Mouse (Mus musculus) left cerebral cortex, adult 18-20 months (tissue): ENCODE measurements around the gene Bcl11a. TPM values are rescaled to one million over a fixed set of nuclear protein-coding genes. Genes with fewer than 3 reads are reported as not detected.

Source experiments
- DNase-seq, 2 experiments: peaks; one replicate each; pipeline ENCODE4 v3.0.0; 2021 to 2022; ENCODE audit warnings: low spot score in 2 of 2, mixed read lengths in 1 of 2
- total RNA-seq, 2 experiments: library from RNA; stranded (reverse); gene quantifications; 2 replicates each; pipeline ENCODE4 v1.2.3; 2021

Gene Bcl11a
- total RNA-seq, 2 experiments from 2014 or later, result 87.2 to 93.6 TPM

DNA sequence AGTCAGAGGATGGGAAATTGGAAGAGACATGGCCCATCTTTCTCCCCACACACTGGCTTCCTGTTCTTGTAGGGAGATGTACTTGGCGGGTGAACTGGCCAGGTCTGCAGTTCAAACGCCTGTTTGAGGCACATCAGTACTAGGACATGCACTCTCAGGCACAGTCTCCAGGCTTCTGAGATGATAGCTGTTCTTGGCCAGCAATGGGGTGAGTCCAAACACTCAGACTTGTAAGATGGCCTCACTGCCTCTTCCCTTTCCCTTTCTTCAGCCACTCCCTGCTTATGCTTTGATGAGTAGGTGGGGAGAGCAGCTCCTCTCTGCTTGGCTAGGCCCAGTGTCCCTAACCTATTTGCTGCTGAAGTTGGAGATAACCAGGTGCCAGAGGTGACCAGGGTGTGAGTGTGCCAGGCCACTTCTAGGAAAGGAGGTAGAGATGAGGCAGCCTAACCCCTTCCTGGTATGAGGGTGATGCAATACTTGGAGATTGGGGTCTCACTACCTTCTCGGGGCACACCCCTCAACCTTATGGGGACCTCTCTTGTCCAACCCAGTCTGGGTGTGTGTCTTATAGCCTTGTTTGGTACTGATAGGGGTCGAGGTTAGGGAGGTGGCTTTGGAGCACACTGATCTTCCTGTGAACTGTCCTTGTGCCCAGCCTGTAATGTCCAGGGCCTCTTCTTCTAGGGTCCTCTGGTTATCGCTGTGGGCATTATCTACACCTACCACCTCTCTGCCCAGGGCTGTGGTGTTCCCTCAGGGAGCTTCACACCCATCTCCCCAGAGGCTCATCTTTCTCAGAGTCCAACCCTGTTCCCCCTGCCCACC is 51.7 kb downstream of the Bcl11a start:
- DNase-seq, result no peak

GRCm38 (mm10) chr11:24130186-24130760 is 52.4 kb downstream of the Bcl11a start:
- no peak for DNase-seq

DNA sequence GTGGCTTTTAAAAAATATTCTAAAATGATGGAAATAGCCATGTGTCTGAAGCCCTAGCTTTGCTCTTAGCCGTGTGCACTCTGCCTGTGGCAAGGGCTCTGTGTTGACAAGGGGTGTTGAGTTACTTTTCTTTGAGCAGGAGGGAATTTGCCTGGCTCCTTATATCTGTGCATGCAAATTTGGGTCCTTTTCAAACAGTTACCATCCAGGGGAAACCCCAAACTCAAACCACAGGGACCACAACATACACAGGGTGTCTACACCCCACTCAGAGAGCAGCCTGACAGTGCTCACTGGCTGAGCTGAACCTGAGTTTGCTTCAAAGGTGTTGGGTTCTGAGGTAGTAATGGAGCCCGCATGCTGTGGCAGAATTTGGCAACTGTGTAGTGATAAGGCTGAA is 54.0 kb downstream of the Bcl11a start:
- DNase-seq, result no peak

DNA sequence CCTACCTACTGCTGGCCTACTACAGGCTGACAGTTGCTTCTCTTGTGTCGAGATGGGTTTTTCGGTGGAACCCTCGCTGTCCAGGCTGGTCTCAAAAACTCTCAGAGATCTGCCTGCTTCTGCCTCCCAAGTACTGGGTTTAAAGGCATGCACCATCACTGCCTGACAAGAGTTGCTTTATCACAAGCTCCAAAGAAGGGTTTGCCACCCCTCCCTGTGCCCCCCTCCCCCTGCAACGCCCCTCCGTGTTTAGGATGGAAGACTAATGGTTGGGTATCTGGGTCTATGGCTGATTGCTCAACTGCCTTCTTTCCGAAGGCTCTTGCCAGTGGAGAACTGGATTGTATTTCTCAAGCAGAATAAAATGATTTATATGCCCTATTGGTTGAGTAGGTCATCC is 54.5 kb downstream of the Bcl11a start:
- no peak for DNase-seq

DNA sequence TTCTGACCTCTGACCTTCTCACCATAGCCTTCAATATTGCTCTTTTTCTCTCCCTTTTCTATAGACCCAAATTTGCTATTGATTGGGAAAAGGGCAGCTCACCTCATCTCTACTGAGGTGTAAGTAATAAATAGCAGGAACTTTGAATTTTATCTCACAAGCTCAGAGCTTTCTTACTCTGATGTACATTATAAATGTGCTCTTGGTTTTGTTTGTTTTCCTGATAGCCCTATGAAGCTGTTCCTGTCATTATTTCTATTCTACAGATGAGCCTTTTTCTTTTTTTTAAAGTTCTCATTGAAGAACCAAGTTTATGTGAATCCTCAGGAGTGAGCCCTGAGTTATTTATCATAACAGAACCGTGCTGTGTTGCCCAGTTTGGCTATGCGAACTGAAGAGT is 55.0 kb downstream of the Bcl11a start:
- no peak for DNase-seq

GRCm38 (mm10) chr11:24133484-24133883 is 55.6 kb downstream of the Bcl11a start:
- DNase-seq, result no peak

DNA sequence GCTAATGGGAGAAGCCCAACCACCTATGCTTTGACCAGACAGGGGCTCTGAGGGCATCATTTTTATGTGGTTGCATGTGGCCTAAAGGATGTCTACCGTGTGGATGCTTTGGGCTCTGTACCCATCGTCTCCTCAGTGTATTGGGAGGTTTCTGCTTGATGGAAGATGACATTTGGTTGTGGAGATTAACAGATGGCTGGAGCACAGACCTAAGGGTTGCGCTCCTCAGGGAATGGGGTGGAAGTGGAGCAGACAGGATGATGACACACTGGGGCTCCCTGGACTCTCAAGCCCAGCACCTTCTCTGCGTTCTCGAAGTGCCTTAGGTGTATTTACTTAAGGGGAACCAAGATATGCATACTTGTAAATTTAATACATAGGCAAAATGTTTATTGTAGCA is 56.1 kb downstream of the Bcl11a start:
- DNase-seq, result no peak

GRCm38 (mm10) chr11:24135244-24135643 is 57.4 kb downstream of the Bcl11a start:
- DNase-seq, result no peak

- no peak for DNase-seq
Observed at GRCm38 (mm10) chr11:24136084-24136785, 58.4 kb downstream of the Bcl11a start.

- no peak for DNase-seq
Observed at GRCm38 (mm10) chr11:24137891-24138290, 60.0 kb downstream of the Bcl11a start.

GRCm38 (mm10) chr11:24138600-24139375 is 60.9 kb downstream of the Bcl11a start:
- DNase-seq, result no peak

DNA sequence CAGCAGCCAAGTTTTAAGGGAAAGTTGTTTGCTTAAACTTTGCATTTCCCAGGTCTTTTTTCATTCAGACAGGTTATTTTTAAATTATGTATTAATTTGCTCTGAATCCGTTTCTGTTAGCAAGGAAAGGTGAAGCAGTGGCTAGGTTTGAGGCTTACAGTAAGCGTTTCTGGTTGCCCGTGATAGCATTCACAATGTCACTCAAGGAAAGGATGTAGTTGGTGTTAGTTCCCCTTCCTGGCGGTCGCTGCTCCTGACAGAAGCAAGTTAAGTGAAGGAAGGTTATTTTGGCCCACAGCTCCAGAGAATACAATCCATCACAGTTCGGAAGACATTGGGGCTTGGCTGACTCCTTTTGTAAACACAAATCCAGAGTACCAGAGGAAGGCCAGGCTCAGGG is 61.6 kb downstream of the Bcl11a start:
- DNase-seq, result no peak

GRCm38 (mm10) chr11:24139952-24140351 is 62.1 kb downstream of the Bcl11a start:
- DNase-seq, result no peak

DNA sequence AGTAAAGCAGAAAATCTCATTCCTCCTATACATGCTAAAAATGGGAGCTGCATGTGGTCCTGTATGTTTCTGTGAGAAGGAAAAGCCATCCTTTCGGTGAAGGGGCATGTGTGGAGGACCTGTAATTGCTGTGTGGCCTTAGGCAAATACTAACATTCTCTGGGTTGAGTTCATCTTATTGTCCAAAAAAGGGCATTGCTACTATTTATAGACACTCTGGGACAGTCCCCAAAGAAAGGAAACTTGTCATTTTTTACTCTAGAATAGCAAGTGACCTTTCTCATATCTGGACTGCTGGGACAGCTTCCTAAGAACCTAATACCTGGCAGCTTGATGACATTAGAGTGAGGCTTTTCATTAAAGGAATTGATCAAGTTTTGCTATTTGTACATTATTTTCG is 63.1 kb downstream of the Bcl11a start:
- no peak for DNase-seq

DNA sequence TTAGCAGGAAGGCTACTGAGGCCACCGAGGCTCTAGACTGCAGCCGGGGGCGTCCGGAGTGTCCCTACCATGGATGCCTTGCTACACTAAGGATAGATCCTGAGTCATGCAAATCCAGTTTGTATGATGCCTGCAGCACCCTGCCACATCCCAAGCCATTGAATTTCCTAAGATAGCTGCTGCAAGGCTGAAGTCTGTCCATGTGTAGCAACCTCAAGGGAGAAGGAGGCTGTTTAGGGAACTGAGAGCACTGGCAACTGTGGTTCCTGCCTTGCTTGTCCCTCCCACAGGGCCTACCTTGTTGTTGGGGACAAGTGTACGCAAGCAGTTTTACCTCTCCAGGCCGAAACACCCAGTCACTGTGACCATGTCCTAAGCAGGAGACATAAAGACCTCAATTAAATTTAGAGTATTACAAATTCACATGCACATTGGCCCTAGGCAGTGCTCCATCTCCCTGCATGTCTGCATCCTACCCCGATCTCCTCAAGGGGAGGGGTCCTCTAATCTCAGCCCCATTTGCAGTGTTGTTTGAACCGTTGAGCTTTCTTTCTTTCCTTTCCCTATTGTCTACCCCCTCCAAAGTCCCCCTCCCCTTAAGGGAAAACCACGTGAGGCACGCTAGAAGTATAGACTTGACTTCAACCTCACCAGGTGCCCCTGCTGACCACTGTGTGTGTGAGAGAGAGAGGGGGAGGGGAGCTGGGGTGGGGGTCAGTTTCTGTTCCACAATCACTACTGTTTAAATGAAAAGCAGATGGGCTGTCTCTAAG is 63.8 kb downstream of the Bcl11a start:
- DNase-seq, result peak; percentile 48 to 55

GRCm38 (mm10) chr11:24142316-24142715 is 64.5 kb downstream of the Bcl11a start:
- DNase-seq, result no peak

DNA sequence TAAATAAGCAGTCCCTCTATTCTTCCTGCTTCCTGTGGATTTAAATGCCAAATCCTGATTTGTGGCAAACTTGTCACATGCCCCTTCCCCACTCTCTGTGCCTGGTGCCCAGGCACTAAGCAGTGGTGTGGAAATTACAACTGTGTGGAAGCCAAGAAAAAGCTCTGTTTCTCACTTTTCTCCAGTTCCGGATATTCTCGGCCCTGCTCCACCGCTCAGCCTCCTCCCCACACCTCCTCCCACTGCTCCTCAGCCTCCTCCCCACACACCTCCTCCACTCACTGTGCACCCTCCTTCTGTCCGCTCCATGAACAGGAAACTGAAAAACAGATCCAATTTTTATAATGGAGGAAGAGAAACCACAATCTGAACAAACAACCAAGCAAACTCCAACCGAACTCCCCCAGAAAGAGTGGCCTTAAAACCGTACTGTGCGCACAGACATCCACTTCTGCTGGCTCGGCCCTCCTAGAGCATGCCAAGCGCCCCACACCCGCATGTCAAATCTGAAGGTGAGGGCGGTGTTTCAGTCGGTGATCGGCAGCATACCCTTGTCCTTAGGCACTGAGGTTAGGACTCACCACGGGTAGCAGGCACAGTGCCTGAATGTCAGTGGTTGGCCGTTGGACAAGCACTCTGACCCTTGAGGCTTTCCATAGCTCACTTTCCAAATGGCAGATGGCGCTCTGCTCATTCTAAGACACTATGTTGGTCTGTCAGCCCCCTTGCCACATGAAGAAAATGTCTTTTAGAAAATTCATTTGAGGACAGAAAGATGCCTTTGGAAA is 66.5 kb downstream of the Bcl11a start:
- DNase-seq, result peak; percentile 70 to 80

DNA sequence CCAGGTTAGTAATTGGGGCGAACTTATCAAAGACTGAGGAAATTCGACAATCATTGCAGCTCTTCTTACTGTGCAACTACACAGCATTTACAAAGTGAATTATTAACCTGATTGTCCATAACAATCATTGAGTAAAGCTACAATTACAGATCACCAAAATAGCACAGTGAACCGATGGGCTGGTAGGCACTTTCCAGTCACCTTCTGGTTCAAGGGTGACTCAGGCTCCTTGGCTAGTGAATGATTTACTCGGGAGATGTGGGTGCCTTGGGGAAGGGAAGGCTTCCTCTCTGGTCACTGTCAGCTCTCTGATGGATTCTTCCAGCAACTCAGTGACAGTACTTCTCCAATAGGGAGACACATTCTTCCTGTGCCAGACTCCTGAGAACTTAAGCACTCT is 68.2 kb downstream of the Bcl11a start:
- DNase-seq, result no peak

DNA sequence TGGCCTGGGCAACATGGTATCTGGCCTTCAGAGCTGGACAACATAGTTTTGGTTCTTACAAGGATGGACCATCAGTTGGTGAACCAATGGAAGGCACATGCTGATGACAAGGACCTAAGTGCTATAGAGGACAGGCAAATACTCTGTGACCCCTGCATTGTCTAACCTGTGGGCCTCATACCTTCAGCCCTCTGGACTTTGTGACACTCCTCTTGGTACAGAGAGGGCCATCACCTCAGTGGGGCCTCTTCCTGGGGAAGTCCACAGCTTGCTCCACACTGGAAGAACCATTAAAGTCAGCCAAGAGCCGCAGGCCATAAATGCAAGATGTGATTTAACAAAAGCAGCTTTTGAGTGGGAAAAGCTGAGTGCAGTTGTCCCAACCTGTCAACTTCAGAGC is 68.6 kb downstream of the Bcl11a start:
- DNase-seq, result no peak

DNA sequence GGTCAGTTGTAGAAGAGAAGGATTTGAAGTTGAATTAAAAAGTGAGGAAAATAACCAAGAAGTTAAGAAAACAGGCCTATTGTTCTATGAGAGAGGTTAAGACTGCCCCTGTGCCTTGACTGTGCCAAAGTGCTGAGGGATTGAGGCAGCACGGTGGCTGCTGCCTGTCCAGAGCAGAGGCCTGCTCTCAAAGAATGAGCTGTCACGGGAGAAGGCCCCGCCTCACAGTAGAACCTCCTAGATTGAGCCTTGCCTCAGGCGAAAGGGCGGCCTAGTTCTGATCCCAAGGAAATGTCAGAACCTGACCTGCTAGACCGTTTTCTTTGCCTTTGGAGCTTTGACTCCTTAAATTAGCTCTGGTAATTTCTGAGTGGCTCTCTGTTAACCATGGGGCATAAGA is 69.8 kb downstream of the Bcl11a start:
- no peak for DNase-seq
